Mouse (Mus musculus): ENCODE measurements around the gene Dynll1.

Gene Dynll1

DNA sequence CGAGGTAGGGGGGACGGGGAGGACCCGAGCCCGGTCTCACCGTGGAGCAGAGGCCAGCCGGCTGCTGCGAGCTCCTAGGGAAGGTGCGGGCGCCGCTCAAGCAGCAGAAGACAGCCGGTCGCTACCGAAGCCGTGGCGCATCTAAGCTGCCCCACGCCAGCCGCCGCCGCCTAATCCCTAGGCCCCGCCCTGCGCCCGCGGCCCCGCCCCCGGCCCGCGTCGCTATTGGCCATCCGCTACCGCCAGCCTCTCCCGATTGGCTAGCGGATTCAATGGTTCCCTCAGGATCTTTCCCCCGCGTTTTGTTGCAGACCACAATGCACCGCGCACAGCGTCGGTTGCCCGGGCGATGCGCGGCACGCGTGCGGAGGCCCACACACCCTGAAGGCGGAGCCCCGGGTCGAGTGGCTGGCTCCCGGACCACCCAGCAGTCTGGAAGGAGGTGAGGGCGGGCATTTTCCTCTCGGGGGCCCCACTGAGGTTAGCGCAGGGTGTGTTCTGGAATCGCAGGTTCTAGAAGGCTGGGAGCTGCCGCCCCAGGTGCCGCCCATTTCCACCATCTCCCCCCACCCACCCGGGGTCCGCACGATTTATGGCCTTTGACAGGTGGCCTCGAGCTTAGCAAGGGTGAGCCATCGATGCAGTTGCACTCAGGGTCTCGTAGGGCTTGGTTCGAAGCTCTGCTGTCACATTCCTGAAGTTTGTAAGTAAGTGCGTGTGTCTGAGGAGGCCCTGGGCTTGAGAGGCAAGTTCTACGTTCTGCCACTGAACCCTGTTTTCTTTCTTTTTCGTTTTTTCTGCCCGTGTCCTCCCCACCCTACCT lies at the start of gene Dynll1:
TSS of gene Dynll1 (minus strand) at position 208 of the 823 bp plus-strand sequence.
- DNase-seq (ENCODE audit: low read depth): peak; percentile 100

DNA sequence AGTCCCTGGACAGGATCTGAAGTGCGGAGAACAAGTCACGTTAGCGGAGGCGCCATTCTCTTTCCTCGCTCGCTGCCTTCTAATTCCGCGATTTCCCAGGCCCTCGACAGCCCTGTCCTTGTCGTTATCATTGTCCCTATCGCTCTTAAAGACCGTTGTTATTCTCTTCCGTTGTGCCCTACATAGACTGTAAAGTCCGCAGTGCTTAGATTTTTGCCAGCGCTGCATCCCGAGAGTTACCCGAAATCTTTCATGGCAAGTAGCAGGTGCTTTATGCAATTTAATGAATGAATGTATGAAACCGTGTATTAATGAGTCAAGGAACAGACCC lies 48.4 kb upstream of the Dynll1 start:
- no peak for DNase-seq (ENCODE audit: low read depth)

DNA sequence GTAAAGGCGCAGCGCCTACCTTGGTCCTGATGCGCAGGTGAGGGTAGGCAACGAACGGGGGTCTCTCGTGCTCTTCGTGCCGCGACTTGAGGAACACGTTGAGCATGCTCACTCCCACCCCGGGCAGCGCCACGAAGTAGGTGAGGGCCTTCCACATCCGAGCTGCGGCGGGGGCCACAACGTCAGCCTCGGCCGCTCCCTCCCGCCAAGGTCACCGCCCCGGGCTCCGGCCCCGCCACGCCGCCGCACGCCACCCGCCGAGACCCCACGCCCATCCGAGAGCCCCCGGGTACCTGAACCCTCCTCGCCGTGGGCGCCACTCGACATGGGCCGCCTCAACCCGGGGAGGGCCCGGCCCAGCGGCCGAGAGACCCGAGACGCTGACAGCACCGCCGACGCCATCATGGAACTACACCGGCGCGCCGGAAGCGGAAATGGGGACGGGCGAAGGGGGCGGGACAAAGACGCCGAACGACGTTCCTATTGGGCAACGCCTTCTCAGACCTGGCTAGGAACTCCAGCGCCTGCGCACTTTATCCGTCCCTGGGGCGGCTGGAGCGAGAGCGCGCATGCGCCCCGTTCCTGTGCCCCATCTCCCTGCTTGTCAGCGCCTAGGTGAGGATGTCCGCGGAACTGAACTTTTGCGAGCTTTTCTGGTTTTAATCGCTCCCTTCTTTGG lies 47.9 kb upstream of the Dynll1 start, which contains the start of gene Cox6a1:
TSS of gene Cox6a1 (minus strand) at position 436 of the 679 bp plus-strand sequence.
- DNase-seq (ENCODE audit: low read depth): peak; percentile 100

DNA sequence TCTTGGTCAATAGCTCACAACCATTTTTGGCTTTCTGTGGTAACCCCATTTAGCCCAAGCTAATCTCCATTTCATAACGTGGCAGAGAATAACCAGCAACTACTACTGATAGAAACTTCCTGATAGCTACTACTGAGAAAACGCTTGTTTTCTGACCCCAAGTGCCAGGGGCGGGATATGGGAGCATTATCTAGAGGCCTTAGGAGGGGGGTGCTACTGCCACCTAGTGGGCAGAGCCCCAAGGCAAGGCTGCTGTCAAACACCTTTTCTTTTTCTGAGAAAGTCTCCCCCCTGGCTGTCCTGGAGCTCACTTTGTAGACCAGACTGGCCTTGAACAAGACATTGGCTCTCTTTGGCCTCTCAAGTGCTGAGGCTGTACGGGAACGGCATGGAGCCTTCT lies 46.8 kb upstream of the Dynll1 start:
- peak; percentile 92 for DNase-seq (ENCODE audit: low read depth)

DNA sequence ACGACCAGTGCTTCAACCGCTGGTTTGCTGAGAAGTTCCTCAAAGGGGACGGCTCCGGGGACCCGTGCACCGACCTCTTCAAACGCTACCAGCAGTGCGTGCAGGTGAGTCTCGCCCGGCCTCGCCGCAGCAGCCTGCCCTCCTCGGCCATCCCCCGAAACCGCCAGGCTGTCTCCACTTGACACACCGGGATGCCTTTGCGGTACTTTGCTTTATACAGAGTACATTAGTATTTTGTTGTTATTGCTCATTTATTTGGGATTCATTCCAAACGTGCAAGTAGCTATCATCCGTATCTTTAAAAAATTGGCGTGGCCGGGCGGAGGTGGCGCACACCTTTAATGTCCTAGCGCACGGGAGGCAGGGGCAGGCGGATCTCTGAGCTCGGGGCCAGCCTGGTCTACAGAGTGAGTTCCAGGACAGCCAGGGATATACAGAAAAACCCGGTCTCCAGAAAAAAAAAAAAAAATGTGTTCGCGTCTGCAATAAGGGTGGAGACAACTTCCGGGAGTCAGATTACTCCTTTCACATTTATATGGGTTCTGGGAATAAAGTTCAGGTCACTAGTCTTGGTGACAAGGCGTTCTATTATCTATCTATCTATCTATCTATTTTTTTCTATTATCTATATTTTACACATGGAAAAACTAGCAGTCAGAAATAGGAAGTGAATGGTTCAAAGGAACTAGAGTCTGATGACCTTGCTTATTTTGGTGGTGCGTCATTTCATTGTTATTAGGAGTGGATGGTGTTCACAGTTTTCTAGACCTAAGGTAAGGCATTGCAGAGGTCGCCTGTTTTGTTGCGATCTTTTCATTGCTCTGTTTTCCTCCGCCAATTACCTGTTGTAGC lies 40.7 kb upstream of the Dynll1 start:
- no peak for DNase-seq (ENCODE audit: low read depth)

DNA sequence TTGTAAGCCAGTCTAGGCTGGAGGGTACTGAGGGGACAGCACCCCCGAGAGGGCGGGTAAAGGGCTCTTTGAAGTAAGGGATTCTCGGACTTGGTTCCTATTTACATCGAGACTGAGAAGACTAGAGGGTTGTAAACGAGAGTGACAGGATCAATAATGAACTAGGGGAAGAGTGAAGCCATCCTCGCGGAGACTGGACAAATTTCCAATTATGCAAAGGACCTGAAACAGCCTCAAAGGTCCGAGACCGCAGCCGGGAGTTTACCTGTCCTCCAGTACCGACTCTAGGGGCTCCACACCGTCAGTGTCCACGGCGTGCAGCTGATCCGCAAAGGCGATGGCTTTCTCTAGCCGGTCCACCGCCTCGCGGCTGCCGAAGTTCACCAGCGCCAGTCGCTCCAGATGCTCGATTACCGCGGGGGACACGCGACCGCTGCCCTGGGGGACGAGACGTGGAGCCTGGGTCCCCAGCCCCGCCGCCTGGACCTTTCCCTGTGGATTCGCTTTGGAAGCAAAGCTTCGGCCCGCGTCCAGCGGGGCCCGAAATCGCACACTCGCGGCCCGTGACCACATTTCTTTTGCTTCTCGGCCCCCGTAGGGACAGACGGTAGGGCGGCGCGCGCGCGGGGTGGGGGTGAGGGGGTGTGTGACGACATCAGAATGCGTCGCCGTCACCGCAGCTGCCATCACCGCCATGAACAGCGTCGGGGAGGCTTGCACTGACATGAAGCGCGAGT lies 39.9 kb upstream of the Dynll1 start, which contains the start of the genes Gatc and Triap1:
TSS of gene Gatc (minus strand) at position 602 of the 737 bp plus-strand sequence.
TSS of gene Triap1 (plus strand) at position 649 of the 737 bp plus-strand sequence.
- DNase-seq (ENCODE audit: low read depth): peak; percentile 91

DNA sequence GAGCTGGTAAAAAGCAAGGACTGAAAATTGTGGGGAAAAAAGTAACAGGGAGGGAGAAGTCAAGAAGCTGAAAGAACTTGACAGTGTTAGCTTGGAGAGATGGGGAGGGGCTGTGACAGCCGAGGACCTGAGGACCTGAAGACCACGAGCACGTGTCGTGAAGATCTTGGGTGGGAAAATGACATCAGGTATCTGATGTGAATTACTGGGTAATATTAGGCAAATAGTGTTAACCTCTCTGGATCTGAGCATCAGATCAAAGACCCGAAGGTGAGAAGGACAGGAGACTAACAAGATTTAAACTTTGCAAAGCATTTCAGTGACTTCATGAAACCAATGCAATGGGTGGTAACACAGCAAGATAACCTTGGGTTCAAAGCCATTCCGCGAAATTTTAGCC lies 39.2 kb upstream of the Dynll1 start:
- DNase-seq (ENCODE audit: low read depth): no peak

DNA sequence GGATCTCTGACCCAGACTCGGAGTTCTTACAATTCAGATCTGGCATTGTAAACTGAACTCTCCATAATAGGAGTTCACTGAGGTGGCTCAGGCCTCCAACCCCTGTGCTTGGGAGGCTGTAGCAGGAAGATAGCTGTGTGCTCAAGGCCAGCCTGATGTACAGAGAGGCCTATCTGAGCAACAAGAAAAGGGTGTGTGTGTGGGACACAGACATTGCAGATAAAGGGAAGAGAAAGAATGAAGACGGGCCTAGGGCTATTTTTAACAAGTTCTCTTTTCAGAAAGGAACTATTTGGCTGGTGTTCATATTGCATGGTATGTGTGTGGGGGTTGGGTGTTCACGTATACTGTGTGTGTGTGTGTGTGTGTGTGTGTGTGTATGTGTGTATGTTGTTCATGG lies 32.8 kb upstream of the Dynll1 start:
- DNase-seq (ENCODE audit: low read depth): no peak

DNA sequence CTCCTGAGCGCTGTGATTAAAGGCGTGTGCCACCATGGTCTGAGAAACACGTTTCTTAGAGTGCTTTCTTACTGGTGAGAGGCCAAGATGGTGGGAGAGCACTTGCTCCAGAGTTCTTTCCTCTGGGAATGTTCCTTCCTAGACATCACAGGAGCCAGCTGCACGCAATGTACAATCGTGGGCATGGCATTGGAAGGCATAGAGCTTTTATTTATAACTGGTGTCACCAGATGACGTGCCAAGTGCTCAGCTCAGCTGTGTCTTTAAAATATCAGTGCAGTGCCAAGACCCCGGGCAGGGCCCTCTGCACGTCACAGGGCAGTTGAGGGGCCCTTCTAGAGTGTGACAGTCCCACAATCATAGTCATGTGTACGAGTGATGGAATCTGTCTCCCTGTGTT lies 30.2 kb upstream of the Dynll1 start:
- DNase-seq (ENCODE audit: low read depth): no peak

DNA sequence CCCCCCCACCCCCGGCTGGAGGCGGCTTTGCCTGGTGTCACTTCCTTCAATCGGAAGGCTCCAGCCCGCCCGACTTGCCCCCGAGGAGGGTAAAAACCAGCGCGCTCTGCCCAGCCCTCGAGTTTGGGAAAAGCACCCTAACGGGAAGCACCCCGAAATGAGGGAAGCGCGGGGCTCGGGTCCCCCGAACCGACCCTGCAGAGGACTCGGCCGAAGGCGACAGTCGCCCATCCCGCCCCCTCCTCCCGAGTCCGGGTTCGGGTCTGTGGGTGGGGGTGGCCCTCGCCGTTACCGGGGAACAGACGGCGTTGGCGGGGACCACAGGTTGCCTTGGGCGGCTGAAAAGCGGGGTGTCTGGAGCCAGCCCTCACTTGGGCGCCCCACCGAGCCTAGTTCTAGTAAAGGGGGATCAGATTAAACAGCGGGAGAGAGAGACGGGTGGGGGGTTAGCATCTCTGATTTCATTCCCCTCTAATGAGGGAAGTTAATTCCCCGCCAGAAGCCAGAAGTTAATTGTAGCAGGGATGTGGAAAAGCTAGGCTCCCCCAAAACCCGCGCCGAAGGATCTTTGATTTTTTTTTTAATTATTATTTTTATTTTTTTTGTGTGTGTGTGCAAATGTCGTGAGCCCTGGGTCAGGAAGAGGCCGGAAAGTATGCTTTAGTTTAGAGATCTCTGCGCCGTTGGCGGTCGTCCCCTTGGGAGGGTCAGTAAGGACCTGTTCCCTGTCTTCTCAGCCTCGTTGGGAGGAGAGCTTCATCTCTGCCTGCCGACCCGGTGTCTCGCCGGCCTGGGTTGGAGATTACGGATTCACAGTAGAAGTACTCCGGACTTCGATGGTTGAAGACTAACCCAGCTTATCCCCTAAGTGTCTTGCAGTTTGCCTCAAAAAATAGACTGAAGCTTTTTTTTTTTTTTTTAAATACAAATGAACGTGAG lies 27.1 kb upstream of the Dynll1 start:
- DNase-seq (ENCODE audit: low read depth): peak; percentile 41

DNA sequence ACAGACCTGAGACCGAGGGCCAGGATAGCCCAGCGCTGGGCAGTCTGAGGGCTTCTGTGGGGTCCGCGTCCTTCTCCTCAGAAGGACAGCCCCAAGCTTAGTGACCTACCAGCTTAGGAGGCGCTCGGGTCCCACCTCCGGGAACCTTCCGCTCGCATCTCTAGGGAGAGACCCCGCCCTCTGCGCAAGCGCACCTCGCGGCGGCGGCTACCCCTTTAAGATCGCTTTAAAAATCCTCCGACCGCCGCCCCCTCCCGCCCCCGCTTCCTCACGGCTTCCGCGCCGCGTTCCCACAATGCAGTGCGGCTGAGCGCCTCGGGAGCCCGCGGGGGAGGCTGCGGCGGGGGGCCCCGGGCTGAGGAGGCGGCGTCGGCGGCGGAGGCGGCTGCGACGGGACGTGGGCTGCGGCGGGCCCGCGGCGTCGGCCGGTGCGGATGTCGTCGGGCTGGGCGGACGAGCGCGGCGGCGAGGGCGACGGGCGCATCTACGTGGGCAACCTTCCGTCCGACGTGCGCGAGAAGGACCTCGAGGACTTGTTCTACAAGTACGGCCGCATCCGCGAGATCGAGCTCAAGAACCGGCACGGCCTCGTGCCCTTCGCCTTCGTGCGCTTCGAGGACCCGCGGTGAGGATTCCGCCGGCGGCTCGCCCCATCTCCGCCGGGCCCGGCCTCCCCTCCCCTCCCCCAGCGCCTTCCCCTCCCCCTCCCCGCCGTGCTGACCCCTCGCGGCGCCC lies 26.2 kb upstream of the Dynll1 start, which contains the start of gene Srsf9:
TSS of gene Srsf9 (plus strand) at position 303 of the 735 bp plus-strand sequence.
- DNase-seq (ENCODE audit: low read depth): peak; percentile 97

DNA sequence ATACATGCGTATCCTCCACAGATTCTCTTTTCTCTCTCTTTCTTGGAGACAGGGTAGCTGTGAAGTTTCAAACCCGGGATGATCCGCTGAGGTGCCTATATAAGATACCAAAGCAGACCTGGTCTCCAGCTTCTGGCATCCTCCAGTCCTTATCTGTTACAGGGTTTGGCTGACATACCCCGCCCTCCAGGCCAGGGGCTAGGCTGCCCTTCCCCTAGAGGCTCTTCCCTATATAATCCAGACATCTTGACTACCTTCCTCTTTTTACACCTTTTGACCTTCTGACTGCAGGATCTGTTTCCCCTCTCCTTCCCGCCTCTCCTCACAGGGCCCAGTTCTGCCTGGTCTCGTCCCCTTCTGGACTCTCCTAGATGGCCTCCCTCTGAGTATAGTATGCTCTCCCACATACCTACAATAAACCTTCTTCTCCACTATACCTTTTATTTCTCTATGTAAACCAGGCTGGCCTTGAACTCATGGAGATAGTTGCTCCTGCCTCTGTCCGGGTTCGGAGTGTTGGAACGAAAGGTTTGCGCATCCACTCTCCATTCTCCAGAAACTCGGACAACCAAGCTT lies 25.5 kb upstream of the Dynll1 start:
- no peak for DNase-seq (ENCODE audit: low read depth)

DNA sequence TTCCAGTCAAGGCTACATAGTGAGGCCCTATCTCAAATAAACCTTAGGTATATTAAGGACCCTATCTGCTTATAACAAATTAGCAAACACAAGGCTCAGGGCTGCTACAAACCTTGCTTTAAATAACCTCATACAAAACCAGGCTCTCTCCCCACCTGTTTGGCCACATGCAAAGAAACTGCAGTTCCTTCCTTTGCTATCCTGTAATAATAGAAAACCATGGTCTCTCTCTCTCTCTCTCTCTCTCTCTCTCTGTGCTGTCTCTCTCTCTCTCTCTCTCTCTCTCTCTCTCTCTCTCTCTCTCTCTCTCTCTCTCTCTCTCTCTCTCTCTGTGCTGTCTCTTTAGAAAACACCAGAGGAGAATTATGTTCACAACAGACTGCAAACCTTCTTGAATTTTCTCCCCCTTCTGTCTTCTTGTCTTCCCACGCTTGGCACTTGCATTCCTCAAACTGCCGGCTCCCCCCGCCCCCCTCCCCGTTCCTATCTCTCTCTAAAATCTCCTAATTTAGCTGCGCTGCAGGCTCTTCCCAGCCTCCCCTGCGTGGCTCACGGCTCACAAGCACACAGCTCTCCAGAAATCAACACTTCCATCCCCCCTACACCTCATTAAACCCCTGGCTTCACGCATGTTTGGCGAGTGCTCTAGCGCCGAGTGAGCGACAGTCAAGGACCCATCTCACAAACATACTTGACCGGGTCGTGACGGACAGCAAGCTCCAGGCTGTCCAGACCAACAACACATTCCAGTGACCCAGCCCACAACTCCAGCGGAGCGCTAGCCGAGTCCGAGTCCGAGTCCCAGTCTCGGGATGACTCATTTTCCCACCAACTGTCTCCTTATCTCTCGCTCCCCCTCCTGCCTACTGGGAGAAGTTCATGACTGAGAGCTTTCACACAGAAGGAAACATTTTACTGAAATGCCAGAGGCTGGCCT lies 18.5 kb upstream of the Dynll1 start:
- DNase-seq (ENCODE audit: low read depth): peak; percentile 57

DNA sequence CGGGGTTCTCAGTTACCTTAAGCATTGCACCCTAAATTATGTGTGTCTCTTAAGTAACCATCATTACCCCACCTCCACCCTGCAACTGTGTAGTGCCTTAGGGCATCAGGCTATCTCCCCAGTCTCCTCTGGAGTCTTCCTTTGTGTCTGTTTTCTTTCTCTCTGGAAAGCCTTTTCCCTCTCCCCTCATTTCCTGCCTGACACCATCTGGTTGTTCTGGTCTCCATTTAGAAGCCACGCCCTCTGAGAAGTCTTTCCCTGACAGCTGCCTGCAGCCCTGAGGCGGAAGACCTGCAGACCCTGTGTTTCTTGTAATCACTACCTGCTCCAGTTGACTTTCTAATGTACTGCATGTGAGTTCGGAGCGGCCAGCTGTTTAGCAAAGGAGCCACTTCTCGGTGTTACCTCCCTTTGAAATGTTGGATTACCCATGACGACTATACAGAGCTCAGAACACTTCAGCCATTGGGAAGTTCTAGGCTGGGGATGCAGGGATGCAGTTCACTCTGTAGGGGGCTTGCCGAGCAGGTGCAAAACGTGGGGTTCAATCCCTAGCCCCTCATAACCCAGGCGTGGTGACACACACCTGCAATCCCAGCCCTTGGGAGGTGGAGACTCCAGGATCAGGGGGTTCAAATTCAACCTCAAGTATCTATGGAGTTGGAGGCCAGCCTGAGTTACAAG lies 17.0 kb upstream of the Dynll1 start:
- DNase-seq (ENCODE audit: low read depth): peak; percentile 50

DNA sequence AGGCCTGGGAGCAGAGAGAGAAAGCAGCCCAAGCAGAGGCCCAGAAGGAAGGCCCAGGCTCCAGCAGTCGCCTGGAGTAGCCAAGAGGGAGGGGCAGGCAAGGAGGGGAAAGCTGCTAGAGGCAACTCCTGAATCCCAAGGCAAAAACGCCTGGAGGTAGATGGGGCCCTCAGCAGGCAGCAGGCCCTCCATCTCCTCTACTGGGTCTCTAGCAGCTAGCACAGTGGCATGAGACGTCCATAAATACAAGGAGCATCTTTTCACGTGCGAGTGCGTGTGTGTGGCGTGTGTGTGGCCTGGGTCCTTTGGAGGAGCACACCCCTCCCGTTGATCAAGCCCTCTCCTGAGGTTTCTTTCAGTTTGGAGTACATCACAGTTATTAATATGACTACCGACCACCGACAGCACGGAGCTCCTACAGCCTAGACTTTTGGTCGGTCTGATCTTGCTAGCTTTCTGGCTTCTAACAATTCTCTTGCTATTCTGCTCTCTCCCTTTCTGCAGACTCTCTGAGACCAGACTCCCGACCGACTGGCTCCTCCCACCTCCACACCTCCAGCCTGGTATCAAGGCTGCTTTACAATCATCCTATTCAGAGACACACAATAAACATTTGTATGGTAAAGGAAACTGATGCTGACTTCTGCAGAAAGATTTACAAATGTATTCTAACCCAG lies 16.3 kb upstream of the Dynll1 start:
- DNase-seq (ENCODE audit: low read depth): no peak

DNA sequence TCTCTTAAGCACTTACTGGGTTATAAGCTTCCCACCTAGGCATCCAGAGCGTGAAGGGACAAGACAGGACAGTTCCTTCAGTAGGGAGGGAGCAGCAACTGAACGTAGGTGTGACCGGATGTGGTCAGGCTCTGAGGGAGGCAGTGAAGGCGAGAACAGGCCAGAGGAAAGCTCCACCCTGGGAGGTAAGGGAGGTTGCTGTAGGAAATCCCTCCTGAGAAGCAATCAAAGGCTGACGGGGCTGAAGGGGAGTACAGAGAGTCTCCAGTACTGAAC lies 12.8 kb upstream of the Dynll1 start:
- DNase-seq (ENCODE audit: low read depth): no peak
